Mouse (Mus musculus): Measurements from ENCODE around the gene Rnf217. TPM values are rescaled to one million over a fixed set of nuclear protein-coding genes. Genes with fewer than 3 reads are reported as not detected.

The Rnf217 gene
- polyA plus RNA-seq, 1 experiment from 2014 or later = 1.1 TPM

DNA sequence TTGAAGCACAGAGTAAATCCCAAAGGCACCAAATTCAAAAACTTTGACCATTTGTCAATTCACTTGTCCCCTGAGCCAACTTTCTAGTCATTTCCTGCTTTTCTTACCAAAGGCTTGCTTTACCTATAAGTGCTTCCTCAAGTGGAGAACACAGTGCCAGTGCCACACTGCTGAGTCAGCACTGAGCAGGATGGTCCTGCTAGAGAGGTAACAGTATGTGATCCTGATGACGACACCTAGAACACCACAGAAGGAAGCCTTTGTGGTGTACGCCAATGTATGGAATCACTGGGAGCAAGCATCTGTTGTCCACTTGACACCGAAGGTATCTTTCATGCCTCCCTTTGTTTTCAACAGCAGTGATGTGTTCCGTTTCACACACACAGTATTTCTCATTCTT is 90.8 kb downstream of the Rnf217 start:
- Histone ChIP-seq H3K36me3 (replicated peaks) (no peaks in the 10 kb centered on the region), H3K4me1 (no peaks in the 10 kb centered on the region), H3K9me3 (no peaks in the 10 kb centered on the region), H3K27ac (replicated peaks) (no peak overlapping the region), H3K27me3 (replicated peaks; ENCODE audit: low read depth, poor library complexity, severe bottlenecking) (no peaks in the 10 kb centered on the region), H3K4me3 (no peak overlapping the region)
- DNase-seq (ENCODE audit: low spot score) = no peak
- WGBS = 93% methylated on average over 4 of the region's 4 CpGs

DNA sequence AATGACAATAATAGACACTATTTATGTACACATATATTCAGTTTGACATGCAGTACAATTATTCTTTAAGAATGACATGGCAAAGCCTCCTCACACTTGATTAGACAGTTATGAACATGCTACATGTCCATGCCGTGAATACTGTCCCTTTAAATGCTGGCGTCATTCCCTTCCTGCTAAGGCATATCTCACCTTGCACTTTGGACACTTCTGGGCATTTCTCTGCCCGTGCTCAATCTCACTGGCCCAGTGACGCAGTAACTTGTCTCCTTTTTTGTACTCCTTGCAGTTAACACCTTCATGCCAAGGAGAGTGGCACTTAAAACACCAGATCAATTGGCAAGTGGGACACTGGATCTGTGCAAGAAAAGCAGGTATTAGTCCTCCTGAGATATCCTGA is 91.8 kb downstream of the Rnf217 start:
- Histone ChIP-seq H3K9me3 (no peaks in the 10 kb centered on the region), H3K36me3 (replicated peaks) (no peaks in the 10 kb centered on the region), H3K4me3 (no peak overlapping the region), H3K27ac (replicated peaks) (no peak overlapping the region), H3K4me1 (no peaks in the 10 kb centered on the region), H3K27me3 (replicated peaks; ENCODE audit: low read depth, poor library complexity, severe bottlenecking) (no peaks in the 10 kb centered on the region)
- 87% methylated on average over 4 of the region's 4 CpGs for WGBS
- DNase-seq (ENCODE audit: low spot score) = no peak

- H3K27me3 ChIP-seq (replicated peaks; ENCODE audit: low read depth, poor library complexity, severe bottlenecking) = no peaks in the 10 kb centered on the region
- no peaks in the 10 kb centered on the region for H3K4me1 ChIP-seq
- no peaks in the 10 kb centered on the region for H3K9me3 ChIP-seq
- no peak overlapping the region for H3K27ac ChIP-seq (replicated peaks)
- H3K36me3 ChIP-seq (replicated peaks) = no peaks in the 10 kb centered on the region
- DNase-seq (ENCODE audit: low spot score) = no peak
- H3K4me3 ChIP-seq = no peak overlapping the region
- 91% methylated on average over 1 of the region's 1 CpGs for WGBS
These were observed 93.1 kb downstream of the Rnf217 start for GRCm38 (mm10) chr10:31515897-31516296.

- H3K4me3 ChIP-seq = no peak overlapping the region
- no peak for DNase-seq (ENCODE audit: low spot score)
- no peaks in the 10 kb centered on the region for H3K4me1 ChIP-seq
- H3K27me3 ChIP-seq (replicated peaks; ENCODE audit: low read depth, poor library complexity, severe bottlenecking) = no peaks in the 10 kb centered on the region
- H3K27ac ChIP-seq (replicated peaks) = no peak overlapping the region
- H3K9me3 ChIP-seq = no peaks in the 10 kb centered on the region
- H3K36me3 ChIP-seq (replicated peaks) = peaks cover 8% of the 10 kb centered on the region
- 80% methylated on average over 3 of the region's 3 CpGs for WGBS
These were observed 104.8 kb downstream of the Rnf217 start for GRCm38 (mm10) chr10:31504134-31504551.

DNA sequence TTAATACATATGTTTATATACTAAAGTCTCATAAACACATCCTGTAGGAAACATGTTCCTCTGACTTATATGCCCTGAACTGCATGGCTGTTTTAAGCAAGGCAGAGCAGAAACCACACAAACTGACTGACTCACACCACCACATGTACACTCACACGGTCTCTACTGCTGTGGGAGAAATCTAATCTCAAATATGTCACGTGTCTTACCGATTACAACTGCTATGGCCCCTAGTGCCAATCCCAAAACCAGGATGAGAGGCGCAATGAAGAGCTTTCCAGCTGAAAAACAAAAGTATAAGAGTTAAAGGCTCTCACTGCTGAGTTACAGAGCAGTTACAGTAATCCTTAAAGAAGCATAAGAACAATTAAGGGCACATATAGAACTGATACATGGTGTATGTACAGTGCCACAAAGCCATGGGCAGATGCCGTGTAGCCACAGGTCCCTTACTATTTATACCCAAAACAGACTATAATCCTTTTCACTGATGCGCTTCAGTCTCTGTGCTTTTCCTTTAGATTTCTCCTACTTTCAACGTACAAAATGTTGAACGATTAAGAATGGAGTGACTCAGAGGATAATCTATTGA is 105.3 kb downstream of the Rnf217 start:
- Histone ChIP-seq H3K9me3 (no peaks in the 10 kb centered on the region), H3K4me3 (no peak overlapping the region), H3K27me3 (replicated peaks; ENCODE audit: low read depth, poor library complexity, severe bottlenecking) (no peaks in the 10 kb centered on the region), H3K36me3 (replicated peaks) (0 out of 2 replicates have a peak, but pooled peaks cover 3% of the 10 kb centered on the region), H3K4me1 (no peaks in the 10 kb centered on the region), H3K27ac (replicated peaks) (no peak overlapping the region)
- no peak for DNase-seq (ENCODE audit: low spot score)
- 93% methylated on average over 8 of the region's 8 CpGs for WGBS

DNA sequence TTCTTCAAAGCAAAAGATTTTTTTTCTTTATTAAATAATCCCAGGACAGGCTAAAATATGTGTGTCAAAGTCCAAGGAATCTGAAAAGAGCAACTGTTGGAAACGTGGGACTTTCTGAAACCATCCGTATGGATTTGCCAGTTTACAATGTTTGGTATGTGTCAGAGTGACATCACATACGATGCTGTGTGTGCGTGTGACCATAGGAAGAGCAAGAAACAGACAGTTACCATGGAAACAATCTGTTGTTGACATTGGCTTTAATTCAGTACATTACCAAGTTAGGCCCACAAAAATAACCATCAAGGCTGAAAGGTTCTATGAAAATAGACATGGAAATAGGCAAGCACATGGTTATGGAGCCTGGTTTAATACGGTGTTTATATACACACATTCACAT is 107.3 kb downstream of the Rnf217 start:
- WGBS = 91% methylated on average over 5 of the region's 5 CpGs
- Histone ChIP-seq H3K4me3 (no peak overlapping the region), H3K36me3 (replicated peaks) (0 out of 2 replicates have a peak, but pooled peaks cover 3% of the 10 kb centered on the region), H3K9me3 (no peaks in the 10 kb centered on the region), H3K27me3 (replicated peaks; ENCODE audit: low read depth, poor library complexity, severe bottlenecking) (no peaks in the 10 kb centered on the region), H3K4me1 (no peaks in the 10 kb centered on the region), H3K27ac (replicated peaks) (no peak overlapping the region)
- no peak for DNase-seq (ENCODE audit: low spot score)

DNA sequence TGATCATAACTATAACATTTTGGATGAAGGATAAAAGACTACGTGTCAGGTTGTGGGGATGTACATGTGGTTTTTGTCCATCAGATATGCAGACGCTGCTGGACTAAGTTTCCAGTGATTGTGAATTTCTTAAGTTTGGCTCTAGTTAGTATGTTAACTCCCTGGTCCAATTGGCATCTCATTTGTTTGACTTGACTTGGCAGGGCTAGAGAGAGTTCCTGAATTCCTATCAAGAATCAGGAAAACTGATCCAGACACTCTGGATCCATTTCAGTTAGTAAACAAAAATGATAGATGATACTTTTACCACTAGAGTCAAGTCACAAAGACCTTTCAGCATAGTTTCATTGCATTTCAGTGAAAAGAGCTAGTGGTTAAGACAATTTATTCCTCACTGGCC is 112.1 kb downstream of the Rnf217 start:
- Histone ChIP-seq H3K4me3 (no peak overlapping the region), H3K9me3 (no peaks in the 10 kb centered on the region), H3K4me1 (no peaks in the 10 kb centered on the region), H3K27me3 (replicated peaks; ENCODE audit: low read depth, poor library complexity, severe bottlenecking) (no peaks in the 10 kb centered on the region), H3K27ac (replicated peaks) (no peak overlapping the region), H3K36me3 (replicated peaks) (no peaks in the 10 kb centered on the region)
- no peak for DNase-seq (ENCODE audit: low spot score)
- 91% methylated on average over 2 of the region's 2 CpGs for WGBS

- H3K27ac ChIP-seq (replicated peaks) = no peak overlapping the region
- no peaks in the 10 kb centered on the region for H3K36me3 ChIP-seq (replicated peaks)
- no peak overlapping the region for H3K4me3 ChIP-seq
- whole genome bisulfite sequencing = 90% methylated on average over 3 of the region's 3 CpGs
- H3K4me1 ChIP-seq = no peaks in the 10 kb centered on the region
- H3K27me3 ChIP-seq (replicated peaks; ENCODE audit: low read depth, poor library complexity, severe bottlenecking) = no peaks in the 10 kb centered on the region
- no peaks in the 10 kb centered on the region for H3K9me3 ChIP-seq
- DNase-seq (ENCODE audit: low spot score) = no peak
These were observed 113.2 kb downstream of the Rnf217 start for GRCm38 (mm10) chr10:31495826-31496225.

DNA sequence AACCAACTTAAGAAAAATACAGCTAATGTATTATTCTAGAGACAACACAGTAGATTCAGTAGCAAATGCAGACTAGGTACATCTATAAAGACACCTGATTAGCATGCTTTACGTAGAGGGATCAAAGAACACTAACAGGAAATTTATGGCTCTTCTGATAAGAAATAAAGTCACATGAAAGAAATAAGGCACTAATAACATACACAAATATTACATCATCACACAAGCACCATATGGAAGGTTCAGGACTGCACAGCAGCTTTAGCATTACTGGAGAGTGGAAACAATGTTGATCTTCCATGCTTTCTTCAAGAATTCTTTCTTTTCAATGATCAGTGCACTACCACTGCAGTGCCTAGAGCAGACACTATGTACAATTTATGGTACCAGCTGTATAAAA is 114.7 kb downstream of the Rnf217 start:
- Histone ChIP-seq H3K27ac (replicated peaks) (no peak overlapping the region), H3K9me3 (no peaks in the 10 kb centered on the region), H3K27me3 (replicated peaks; ENCODE audit: low read depth, poor library complexity, severe bottlenecking) (no peaks in the 10 kb centered on the region), H3K4me1 (no peaks in the 10 kb centered on the region), H3K36me3 (replicated peaks) (peaks cover 10% of the 10 kb centered on the region), H3K4me3 (no peak overlapping the region)
- WGBS = 95% methylated on average over 1 of the region's 1 CpGs
- DNase-seq (ENCODE audit: low spot score) = no peak

GRCm38 (mm10) chr10:31467043-31467898 is 141.7 kb downstream of the Rnf217 start:
- H3K36me3 ChIP-seq (replicated peaks) = no peaks in the 10 kb centered on the region
- DNase-seq (ENCODE audit: low spot score) = peak; percentile 33
- 0 out of 2 replicates have a peak overlapping the region, but pooled peaks have one; percentile 30 for H3K27ac ChIP-seq (replicated peaks)
- no peaks in the 10 kb centered on the region for H3K4me1 ChIP-seq
- H3K9me3 ChIP-seq = no peaks in the 10 kb centered on the region
- H3K27me3 ChIP-seq (replicated peaks; ENCODE audit: low read depth, poor library complexity, severe bottlenecking) = no peaks in the 10 kb centered on the region
- no peak overlapping the region for H3K4me3 ChIP-seq
- 69% methylated on average over 10 of the region's 10 CpGs for WGBS

DNA sequence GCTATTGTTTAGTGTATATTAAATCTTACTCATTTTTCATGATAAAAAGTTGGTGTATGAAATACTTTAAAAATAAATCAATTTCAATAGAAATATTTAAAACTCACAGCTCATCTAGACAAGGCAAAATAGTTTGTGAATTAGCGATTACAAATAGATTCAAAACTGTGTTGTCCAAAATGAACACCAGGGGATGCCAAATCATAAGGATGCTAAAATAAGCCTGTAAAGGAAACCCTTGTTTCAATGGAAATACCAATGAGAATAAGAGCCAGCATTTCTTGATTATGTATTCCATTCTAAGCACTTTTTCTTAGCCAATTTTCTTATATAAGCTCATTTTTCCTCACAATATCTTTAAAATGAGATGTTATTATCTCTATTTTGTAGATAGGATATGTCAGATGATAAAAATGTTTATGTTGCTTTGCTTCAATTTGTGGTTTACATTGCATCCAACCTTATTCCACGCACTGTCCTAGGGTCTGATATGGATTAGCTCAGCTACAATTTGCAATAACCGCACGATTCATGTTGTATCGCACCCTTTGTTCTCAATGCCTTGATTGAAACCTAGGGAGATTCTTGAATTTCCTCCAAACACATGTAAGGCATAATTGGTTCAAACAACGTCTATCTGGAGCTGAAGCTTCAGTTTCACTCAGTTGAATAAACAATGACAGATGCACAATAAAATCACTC is 143.0 kb downstream of the Rnf217 start:
- Histone ChIP-seq H3K36me3 (replicated peaks) (no peaks in the 10 kb centered on the region), H3K4me1 (no peaks in the 10 kb centered on the region), H3K27ac (replicated peaks) (no peak overlapping the region), H3K9me3 (no peaks in the 10 kb centered on the region), H3K27me3 (replicated peaks; ENCODE audit: low read depth, poor library complexity, severe bottlenecking) (no peaks in the 10 kb centered on the region), H3K4me3 (no peak overlapping the region)
- no peak for DNase-seq (ENCODE audit: low spot score)
- WGBS = 84% methylated on average over 6 of the region's 6 CpGs

- 79% methylated on average over 4 of the region's 4 CpGs for WGBS
- Histone ChIP-seq H3K4me1 (no peaks in the 10 kb centered on the region), H3K9me3 (no peaks in the 10 kb centered on the region), H3K4me3 (no peak overlapping the region), H3K27ac (replicated peaks) (no peak overlapping the region), H3K36me3 (replicated peaks) (no peaks in the 10 kb centered on the region), H3K27me3 (replicated peaks; ENCODE audit: low read depth, poor library complexity, severe bottlenecking) (no peaks in the 10 kb centered on the region)
- DNase-seq (ENCODE audit: low spot score) = no peak
These were observed 143.6 kb downstream of the Rnf217 start for GRCm38 (mm10) chr10:31465424-31465823.

Data from embryonic facial prominence, embryonic 10.5 days (tissue).